Mouse (Mus musculus): ENCODE data around the gene Sptbn2. TPM values are rescaled to one million over a fixed set of nuclear protein-coding genes. Genes with fewer than 3 reads are reported as not detected.

Gene Sptbn2
- polyA plus RNA-seq, 1 experiment from 2014 or later, result 2.6 TPM

DNA sequence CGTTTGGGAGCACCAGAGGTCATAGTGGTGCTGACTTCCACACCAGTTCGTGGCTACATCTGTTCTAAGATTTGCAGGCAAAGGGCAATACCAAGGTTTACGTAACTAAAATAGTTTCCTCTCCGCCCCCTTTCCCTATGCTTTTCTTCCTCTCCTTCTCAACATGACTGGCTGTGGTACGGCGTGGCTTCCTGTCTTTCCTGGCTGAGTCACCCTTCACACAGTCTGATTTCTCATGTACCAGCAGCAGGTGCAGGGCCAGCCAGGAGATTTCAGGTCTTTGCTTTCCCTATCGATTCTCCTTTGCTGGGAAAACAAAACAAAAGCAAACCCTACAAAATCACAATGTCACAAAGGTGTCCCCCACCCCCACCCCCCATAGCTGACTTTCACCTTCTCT lies 9.7 kb upstream of the Sptbn2 start:
- Histone ChIP-seq H3K36me3 (no peaks in the 10 kb centered on the region), H3K4me1 (replicated peaks) (peaks cover 3% of the 10 kb centered on the region; the same call in 1 of the 2 replicates), H3K9me3 (0 out of 2 replicates have a peak, but pooled peaks cover 4% of the 10 kb centered on the region), H3K4me3 (replicated peaks) (no peak overlapping the region), H3K4me2 (no peak overlapping the region), H3K27ac (no peak overlapping the region), H3K27me3 (peaks cover 59% of the 10 kb centered on the region), H3K9ac (replicated peaks) (no peak overlapping the region)
- WGBS, result 63% methylated on average over 7 of the region's 7 CpGs
- no peak for ATAC-seq (ENCODE audit: insufficient number of reproducible peaks, insufficient read depth, low FRiP score, low TSS enrichment, low read depth)

DNA sequence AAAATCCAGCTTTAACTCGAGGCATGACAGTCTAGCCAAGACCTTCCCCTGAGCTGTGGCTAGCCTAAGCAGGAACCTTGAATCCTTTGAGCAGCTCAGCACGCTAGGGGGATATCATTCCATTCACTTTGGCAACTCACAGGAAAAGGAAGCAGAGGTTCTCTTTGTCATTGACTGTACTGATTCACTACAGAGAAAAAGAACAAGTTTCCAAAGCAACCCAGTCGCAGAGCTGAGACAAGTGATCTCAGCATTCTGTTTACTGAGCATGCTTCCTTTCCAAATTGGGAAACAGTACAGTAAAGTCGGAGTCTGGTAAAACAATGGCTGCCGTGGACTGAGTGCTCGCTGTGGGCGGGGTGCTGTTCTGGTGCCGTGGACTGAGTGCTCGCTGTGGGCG lies 2.2 kb upstream of the Sptbn2 start:
- Histone ChIP-seq H3K27ac (no peak overlapping the region), H3K36me3 (no peaks in the 10 kb centered on the region), H3K4me3 (replicated peaks) (no peak overlapping the region), H3K9ac (replicated peaks) (no peak overlapping the region), H3K4me1 (replicated peaks) (peaks cover 6% of the 10 kb centered on the region; the same call in 1 of the 2 replicates), H3K4me2 (no peak overlapping the region), H3K9me3 (no peaks in the 10 kb centered on the region), H3K27me3 (peaks cover 39% of the 10 kb centered on the region)
- WGBS, result 89% methylated on average over 10 of the region's 10 CpGs
- no peak for ATAC-seq (ENCODE audit: insufficient number of reproducible peaks, insufficient read depth, low FRiP score, low TSS enrichment, low read depth)

DNA sequence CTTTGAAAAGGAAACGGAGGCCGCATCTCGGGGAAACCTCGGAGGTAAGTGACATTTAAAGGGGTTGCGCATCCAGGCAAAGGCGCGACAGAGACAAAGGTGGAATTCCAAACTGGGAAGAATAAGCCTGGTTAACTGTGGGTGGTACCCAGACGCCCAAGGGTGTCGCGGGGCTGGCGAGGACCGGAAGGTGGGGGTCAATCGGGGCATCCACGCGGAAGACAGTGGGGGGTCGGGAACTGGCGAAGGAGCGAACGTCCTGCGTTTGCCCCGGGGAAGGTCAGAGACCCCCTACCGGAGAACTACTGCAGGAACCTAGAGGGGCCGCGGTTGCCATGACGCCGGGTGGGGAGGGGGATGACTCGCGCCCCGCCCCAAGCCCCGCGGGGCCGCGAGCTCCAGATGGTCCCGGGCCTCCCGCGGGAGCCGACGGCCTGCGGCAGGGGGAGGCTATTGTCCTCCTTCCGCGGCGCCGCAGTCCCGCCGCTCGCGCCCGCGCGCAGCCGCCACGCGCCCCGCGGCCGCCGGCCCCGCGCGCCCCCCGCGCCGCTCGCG lies 711 bp downstream of the Sptbn2 start:
- Histone ChIP-seq H3K27me3 (peaks cover 52% of the 10 kb centered on the region), H3K4me2 (peak overlapping the region; percentile 100), H3K9me3 (no peaks in the 10 kb centered on the region), H3K9ac (replicated peaks) (peak overlapping the region; percentile 75), H3K36me3 (no peaks in the 10 kb centered on the region), H3K4me1 (replicated peaks) (peaks cover 10% of the 10 kb centered on the region; the same call in 1 of the 2 replicates), H3K4me3 (replicated peaks) (peak overlapping the region; percentile 66), H3K27ac (no peak overlapping the region)
- no peak for ATAC-seq (ENCODE audit: insufficient number of reproducible peaks, insufficient read depth, low FRiP score, low TSS enrichment, low read depth)
- under 1% methylated on average over 48 of the region's 65 CpGs for WGBS

DNA sequence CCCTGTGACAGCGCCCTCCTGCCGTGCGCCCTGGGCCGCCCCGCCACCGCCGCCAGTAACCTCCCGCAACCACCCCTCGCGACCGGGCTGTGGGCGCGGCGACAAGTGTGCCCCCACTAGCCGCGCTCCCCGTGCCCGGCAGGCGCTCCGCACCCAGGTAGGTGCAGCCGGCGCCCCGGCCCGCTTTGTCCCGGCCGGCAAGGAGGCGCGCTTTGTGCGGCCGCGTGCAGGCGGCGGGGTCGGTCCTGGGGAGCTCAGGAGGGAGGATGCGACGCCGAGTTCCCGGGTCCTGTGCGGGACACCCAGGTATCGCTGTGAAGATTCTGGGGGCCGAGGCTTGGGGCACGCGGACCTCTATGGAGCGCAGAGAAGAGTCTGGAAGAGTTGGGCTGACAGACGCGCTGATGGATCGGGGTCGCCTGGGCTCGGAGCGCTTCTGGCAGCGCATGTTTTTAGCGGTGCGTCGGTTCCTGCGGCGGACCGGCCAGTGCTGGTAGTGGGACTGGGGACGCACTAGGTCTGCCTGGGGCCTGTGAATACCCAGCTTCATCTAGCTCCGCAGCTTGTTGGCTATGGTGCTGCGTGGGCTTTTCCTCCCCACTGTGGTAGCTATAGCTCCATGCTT lies 1.3 kb downstream of the Sptbn2 start:
- Histone ChIP-seq H3K27me3 (peaks cover 52% of the 10 kb centered on the region), H3K4me3 (replicated peaks) (peak overlapping the region; percentile 66), H3K4me2 (peak overlapping the region; percentile 100), H3K4me1 (replicated peaks) (peaks cover 10% of the 10 kb centered on the region; the same call in 1 of the 2 replicates), H3K36me3 (no peaks in the 10 kb centered on the region), H3K27ac (no peak overlapping the region), H3K9ac (replicated peaks) (peak overlapping the region; percentile 75), H3K9me3 (no peaks in the 10 kb centered on the region)
- WGBS, result under 1% methylated on average over 55 of the region's 60 CpGs
- ATAC-seq (ENCODE audit: insufficient number of reproducible peaks, insufficient read depth, low FRiP score, low TSS enrichment, low read depth), result peak; percentile 26; the same call in 1 of the 2 replicates

DNA sequence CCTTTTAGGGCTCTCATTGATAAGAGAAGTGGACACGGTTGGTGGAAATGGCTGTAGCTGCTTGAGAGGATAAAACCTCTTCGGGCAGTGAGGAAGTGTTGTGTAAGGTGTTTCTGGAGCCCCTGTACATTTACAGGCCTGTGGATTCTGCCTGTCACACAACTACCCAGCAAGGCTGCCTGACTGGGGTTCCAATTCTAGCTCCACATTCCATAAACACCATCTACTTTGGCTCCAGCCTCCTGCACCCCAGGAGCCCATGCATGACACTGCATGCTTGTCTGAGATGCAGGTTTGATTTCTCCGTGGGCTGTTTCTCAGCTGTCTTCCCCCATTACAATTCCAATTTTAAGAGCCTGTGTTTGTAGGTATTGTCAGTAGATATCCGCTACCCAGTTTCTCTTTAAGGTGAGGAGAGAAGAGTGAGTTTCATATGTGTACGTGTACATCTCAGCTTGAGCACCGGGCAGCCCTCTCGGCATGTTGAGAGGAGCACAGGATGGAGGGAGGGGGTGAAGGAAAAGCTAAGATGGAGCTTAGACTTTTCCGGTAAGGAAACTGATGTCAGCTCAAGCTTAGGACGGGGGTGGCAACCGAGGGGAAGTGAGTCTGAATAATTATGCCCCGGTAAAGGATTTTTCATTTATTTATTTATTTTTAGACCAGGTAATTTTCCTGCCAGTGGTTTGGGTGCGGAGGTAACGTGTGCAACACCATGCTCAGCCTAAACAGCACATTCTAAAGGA lies 2.0 kb downstream of the Sptbn2 start:
- Histone ChIP-seq H3K9me3 (no peaks in the 10 kb centered on the region), H3K27ac (no peak overlapping the region), H3K36me3 (no peaks in the 10 kb centered on the region), H3K4me2 (peak overlapping the region; percentile 100), H3K4me3 (replicated peaks) (peak overlapping the region; percentile 66), H3K4me1 (replicated peaks) (peaks cover 10% of the 10 kb centered on the region; the same call in 1 of the 2 replicates), H3K27me3 (peaks cover 52% of the 10 kb centered on the region), H3K9ac (replicated peaks) (no peak overlapping the region)
- 35% methylated on average over 13 of the region's 13 CpGs for WGBS
- ATAC-seq (ENCODE audit: insufficient number of reproducible peaks, insufficient read depth, low FRiP score, low TSS enrichment, low read depth), result no peak

DNA sequence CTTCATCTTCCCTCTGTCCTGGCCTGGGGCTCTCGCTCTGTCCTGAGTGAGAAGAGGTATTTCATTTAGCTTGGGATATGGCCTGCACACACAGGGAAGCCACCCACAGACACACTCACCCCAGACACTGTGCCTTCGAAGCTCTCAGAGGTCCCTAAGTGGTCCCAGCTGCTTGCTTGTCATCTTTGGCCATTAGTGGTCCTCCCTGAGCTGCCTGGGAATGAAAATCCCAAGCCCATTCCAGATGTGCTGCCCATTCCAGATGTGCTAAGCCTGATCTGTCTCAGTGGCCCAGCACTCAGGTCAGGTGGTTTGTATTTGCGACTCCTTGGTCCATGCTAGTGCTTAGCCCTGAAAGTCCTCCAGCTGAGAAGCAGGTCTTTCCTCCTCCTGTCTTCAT lies 2.9 kb downstream of the Sptbn2 start:
- Histone ChIP-seq H3K27me3 (peaks cover 57% of the 10 kb centered on the region), H3K4me2 (no peak overlapping the region), H3K9ac (replicated peaks) (no peak overlapping the region), H3K36me3 (no peaks in the 10 kb centered on the region), H3K4me1 (replicated peaks) (peaks cover 10% of the 10 kb centered on the region; the same call in 1 of the 2 replicates), H3K4me3 (replicated peaks) (no peak overlapping the region), H3K27ac (no peak overlapping the region), H3K9me3 (no peaks in the 10 kb centered on the region)
- ATAC-seq (ENCODE audit: insufficient number of reproducible peaks, insufficient read depth, low FRiP score, low TSS enrichment, low read depth), result no peak
- 25% methylated on average over 3 of the region's 3 CpGs for WGBS

DNA sequence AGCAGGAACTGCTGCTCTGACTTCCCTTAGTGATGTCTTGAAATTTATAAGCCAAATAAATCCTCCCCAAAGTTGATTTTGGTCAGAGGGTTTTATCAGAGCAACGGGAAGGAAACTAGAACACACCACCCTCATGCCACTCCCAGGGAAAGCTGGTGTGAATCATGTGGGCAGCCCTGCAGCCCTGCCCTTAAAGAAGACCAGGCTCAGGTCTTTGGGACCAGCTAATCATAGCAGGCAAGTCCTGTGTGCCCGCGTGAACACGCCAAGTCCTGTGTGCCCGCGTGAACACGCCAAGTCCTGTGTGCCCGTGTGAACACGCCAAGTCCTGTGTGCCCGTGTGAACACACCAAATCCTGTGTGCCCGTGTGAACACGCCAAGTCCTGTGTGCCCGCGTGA lies 5.8 kb downstream of the Sptbn2 start:
- H3K9me3 ChIP-seq, result no peaks in the 10 kb centered on the region
- H3K4me3 ChIP-seq (replicated peaks), result no peak overlapping the region
- H3K4me1 ChIP-seq (replicated peaks), result peaks cover 23% of the 10 kb centered on the region
- WGBS, result 94% methylated on average over 14 of the region's 14 CpGs
- peaks cover 38% of the 10 kb centered on the region for H3K27me3 ChIP-seq
- H3K27ac ChIP-seq, result no peak overlapping the region
- H3K36me3 ChIP-seq, result no peaks in the 10 kb centered on the region
- ATAC-seq (ENCODE audit: insufficient number of reproducible peaks, insufficient read depth, low FRiP score, low TSS enrichment, low read depth), result no peak
- H3K9ac ChIP-seq (replicated peaks), result no peak overlapping the region
- H3K4me2 ChIP-seq, result no peak overlapping the region

DNA sequence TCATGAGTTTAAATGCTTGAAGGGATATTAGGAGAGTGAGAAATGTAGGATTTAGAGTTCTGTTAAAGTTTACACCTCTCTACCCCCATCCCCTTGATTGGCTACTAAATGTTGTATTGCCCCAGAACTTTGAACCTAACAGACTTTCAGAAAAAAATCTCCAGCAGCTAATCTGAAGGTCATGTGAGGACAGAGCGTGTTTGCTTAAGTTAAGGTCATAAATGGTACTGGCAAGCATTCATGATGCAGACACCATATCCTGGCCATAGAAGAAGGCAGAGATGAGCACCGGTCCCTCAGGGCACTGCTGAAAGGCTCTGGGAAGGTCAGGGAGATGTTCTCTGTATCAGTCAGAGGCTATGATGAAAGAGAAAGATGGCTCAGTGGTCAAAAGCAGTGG lies 6.3 kb downstream of the Sptbn2 start:
- no peaks in the 10 kb centered on the region for H3K9me3 ChIP-seq
- no peaks in the 10 kb centered on the region for H3K36me3 ChIP-seq
- 93% methylated on average over 2 of the region's 2 CpGs for WGBS
- H3K27me3 ChIP-seq, result peaks cover 33% of the 10 kb centered on the region
- no peak overlapping the region for H3K4me3 ChIP-seq (replicated peaks)
- no peak overlapping the region for H3K4me2 ChIP-seq
- ATAC-seq (ENCODE audit: insufficient number of reproducible peaks, insufficient read depth, low FRiP score, low TSS enrichment, low read depth), result no peak
- no peak overlapping the region for H3K27ac ChIP-seq
- H3K9ac ChIP-seq (replicated peaks), result no peak overlapping the region
- peaks cover 23% of the 10 kb centered on the region for H3K4me1 ChIP-seq (replicated peaks)

DNA sequence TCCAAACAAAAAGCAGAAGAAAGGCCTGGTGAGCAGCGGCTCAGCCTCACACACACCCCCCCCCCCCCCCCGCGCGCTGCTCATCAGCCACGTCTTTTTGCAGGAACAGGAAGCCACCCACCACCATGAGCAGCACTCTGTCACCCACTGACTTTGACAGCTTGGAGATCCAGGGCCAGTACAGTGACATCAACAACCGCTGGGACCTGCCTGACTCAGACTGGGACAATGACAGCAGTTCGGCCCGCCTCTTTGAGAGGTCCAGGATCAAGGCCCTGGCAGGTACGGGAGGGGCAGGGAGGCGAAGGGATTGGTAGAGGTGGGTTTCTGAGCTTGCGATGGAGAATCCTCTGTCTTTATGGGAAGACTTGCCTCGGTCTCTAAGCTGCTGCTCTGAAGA lies 7.7 kb downstream of the Sptbn2 start:
- H3K36me3 ChIP-seq, result no peaks in the 10 kb centered on the region
- peaks cover 23% of the 10 kb centered on the region for H3K4me1 ChIP-seq (replicated peaks)
- H3K4me2 ChIP-seq, result no peak overlapping the region
- WGBS, result 23% methylated on average over 10 of the region's 12 CpGs
- H3K9me3 ChIP-seq, result no peaks in the 10 kb centered on the region
- peaks cover 19% of the 10 kb centered on the region for H3K27me3 ChIP-seq
- no peak for ATAC-seq (ENCODE audit: insufficient number of reproducible peaks, insufficient read depth, low FRiP score, low TSS enrichment, low read depth)
- H3K4me3 ChIP-seq (replicated peaks), result no peak overlapping the region
- no peak overlapping the region for H3K9ac ChIP-seq (replicated peaks)
- H3K27ac ChIP-seq, result no peak overlapping the region

DNA sequence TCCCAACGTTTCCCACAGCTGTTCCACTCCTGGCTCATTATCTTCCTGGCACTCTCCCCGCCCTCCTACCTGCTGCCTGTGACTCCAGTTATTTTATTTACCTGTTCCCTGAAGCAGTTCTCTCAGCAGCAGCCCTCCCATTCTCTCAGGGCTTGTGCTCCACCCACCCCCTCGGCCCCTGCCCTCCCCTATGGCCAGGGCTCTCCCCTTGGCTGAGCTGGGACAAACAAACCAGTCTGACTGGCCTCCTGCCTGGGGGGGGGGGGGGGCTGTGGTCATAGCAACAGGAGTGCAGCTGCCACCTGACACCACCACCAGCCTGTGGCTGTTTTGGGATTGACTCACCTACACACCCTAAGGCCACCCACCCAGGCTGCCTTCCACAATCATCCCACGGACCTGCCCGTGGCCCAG lies 8.4 kb downstream of the Sptbn2 start:
- Histone ChIP-seq H3K4me1 (replicated peaks) (peaks cover 20% of the 10 kb centered on the region), H3K4me3 (replicated peaks) (no peak overlapping the region), H3K9ac (replicated peaks) (0 out of 2 replicates have a peak overlapping the region, but pooled peaks have one; percentile 12), H3K9me3 (no peaks in the 10 kb centered on the region), H3K27ac (no peak overlapping the region), H3K36me3 (no peaks in the 10 kb centered on the region), H3K4me2 (no peak overlapping the region), H3K27me3 (peaks cover 12% of the 10 kb centered on the region)
- ATAC-seq (ENCODE audit: insufficient number of reproducible peaks, insufficient read depth, low FRiP score, low TSS enrichment, low read depth), result no peak
- 25% methylated on average over 5 of the region's 5 CpGs for WGBS

DNA sequence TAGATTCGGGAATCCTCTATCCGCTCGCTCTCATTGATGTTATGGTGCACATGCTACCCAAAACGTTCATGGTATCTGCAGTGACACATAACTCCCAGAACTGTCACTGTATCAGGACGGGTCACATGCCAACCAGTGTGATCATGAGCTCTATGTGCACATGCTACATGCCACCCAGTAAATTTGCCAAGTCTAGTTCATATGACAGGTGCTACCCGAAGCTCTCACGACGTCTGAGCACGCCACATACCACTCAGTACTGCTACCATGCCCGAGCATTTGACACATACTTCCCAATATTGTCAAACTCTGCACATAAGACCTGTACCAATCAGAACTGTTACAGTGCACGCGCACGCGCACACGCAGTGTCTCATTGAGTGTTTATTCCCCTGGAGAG lies 9.1 kb downstream of the Sptbn2 start:
- no peak overlapping the region for H3K4me3 ChIP-seq (replicated peaks)
- H3K27me3 ChIP-seq, result peaks cover 5% of the 10 kb centered on the region; the same call in 1 of the 2 replicates
- H3K4me2 ChIP-seq, result no peak overlapping the region
- peaks cover 20% of the 10 kb centered on the region for H3K4me1 ChIP-seq (replicated peaks)
- no peaks in the 10 kb centered on the region for H3K9me3 ChIP-seq
- ATAC-seq (ENCODE audit: insufficient number of reproducible peaks, insufficient read depth, low FRiP score, low TSS enrichment, low read depth), result no peak
- no peak overlapping the region for H3K27ac ChIP-seq
- 83% methylated on average over 15 of the region's 15 CpGs for WGBS
- H3K9ac ChIP-seq (replicated peaks), result no peak overlapping the region
- no peaks in the 10 kb centered on the region for H3K36me3 ChIP-seq
